Mouse (Mus musculus) hindbrain, embryonic 12.5 days (tissue): Measurements from ENCODE around the gene Nup93. TPM values are rescaled to one million over a fixed set of nuclear protein-coding genes. Genes with fewer than 3 reads are reported as not detected.

Source experiments
- ATAC-seq: fragments of 200-750 bp; cut with Nextera tagmentation; 2 replicates; pipeline ENCODE4 v1.8.0; 2017; ENCODE audit warnings: moderate TSS enrichment; ENCODE audit not compliant: low FRiP score
- H3K27ac ChIP-seq: fragments of 300-500 bp; sonication (generic); 2 replicates; pipeline ENCODE4 v1.5.1; 2016; ENCODE audit warnings: mild to moderate bottlenecking
- H3K27me3 ChIP-seq: fragments of 300-500 bp; sonication (generic); 2 replicates; pipeline ENCODE4 v1.6.1; 2016; ENCODE audit warnings: mild to moderate bottlenecking
- H3K36me3 ChIP-seq: fragments of 300-500 bp; sonication (generic); 2 replicates; pipeline ENCODE4 v1.6.1; 2016; ENCODE audit warnings: mild to moderate bottlenecking
- H3K4me1 ChIP-seq: fragments of 300-500 bp; sonication (generic); 2 replicates; pipeline ENCODE4 v1.6.1; 2016
- H3K4me2 ChIP-seq: fragments of 300-500 bp; sonication (generic); replicated peaks from 2 replicates; pipeline ENCODE4 v1.6.1; 2016; ENCODE audit warnings: mild to moderate bottlenecking
- H3K4me3 ChIP-seq: fragments of 300-500 bp; sonication (generic); 2 replicates; pipeline ENCODE4 v1.5.1; 2016; ENCODE audit warnings: mild to moderate bottlenecking
- H3K9ac ChIP-seq: fragments of 300-500 bp; sonication (generic); 2 replicates; pipeline ENCODE4 v1.6.1; 2016; ENCODE audit warnings: mild to moderate bottlenecking, moderate library complexity
- H3K9me3 ChIP-seq: fragments of 300-500 bp; sonication (generic); replicated peaks from 2 replicates; pipeline ENCODE4 v1.6.1; 2016; ENCODE audit warnings: mild to moderate bottlenecking
- WGBS: fragments of 180-500 bp; shearing (Covaris S2); methylation state at CpG from one replicate; pipeline ENCODE4 v1.1.7; 2016; 5-methylcytosine and 5-hydroxymethylcytosine counted together
- polyA plus RNA-seq: library from polyadenylated mRNA; unstranded; fragments of >200 nt; fragmentation: Nextera tagmentation; extraction: Ambion mirVana; gene quantifications from 2 replicates; pipeline ENCODE4 v1.2.1, GENCODE M21; 2016

Nup93 gene
- polyA plus RNA-seq, 1 experiment from 2014 or later = 80.4 TPM

- ATAC-seq = no peak
- Histone ChIP-seq H3K4me1 (peaks cover 25% of the 10 kb centered on the region), H3K27me3 (peaks cover 17% of the 10 kb centered on the region), H3K27ac (no peak overlapping the region), H3K9me3 (no peaks in the 10 kb centered on the region), H3K4me2 (peak overlapping the region; percentile 50), H3K9ac (no peak overlapping the region), H3K36me3 (no peaks in the 10 kb centered on the region), H3K4me3 (peak overlapping the region; percentile 20)
- WGBS = 23% methylated on average over 21 of the region's 21 CpGs
Measured at GRCm38 (mm10) chr8:94191101-94191691, 23.2 kb upstream of the Nup93 start.

- H3K4me2 ChIP-seq = no peak overlapping the region
- H3K4me1 ChIP-seq = 0 out of 2 replicates have a peak, but pooled peaks cover 9% of the 10 kb centered on the region
- no peaks in the 10 kb centered on the region for H3K36me3 ChIP-seq
- H3K9ac ChIP-seq = no peak overlapping the region
- no peaks in the 10 kb centered on the region; the same call in 1 of the 2 replicates for H3K27me3 ChIP-seq
- H3K4me3 ChIP-seq = no peak overlapping the region
- H3K9me3 ChIP-seq = no peaks in the 10 kb centered on the region
- H3K27ac ChIP-seq = no peak overlapping the region
- 58% methylated on average over 1 of the region's 1 CpGs for WGBS
- no peak for ATAC-seq
Measured at GRCm38 (mm10) chr8:94192926-94193325, 21.4 kb upstream of the Nup93 start.

- Histone ChIP-seq H3K9me3 (no peaks in the 10 kb centered on the region), H3K4me2 (no peak overlapping the region), H3K4me1 (0 out of 2 replicates have a peak, but pooled peaks cover 4% of the 10 kb centered on the region), H3K9ac (no peak overlapping the region), H3K36me3 (no peaks in the 10 kb centered on the region), H3K4me3 (no peak overlapping the region), H3K27me3 (no peaks in the 10 kb centered on the region), H3K27ac (no peak overlapping the region)
- 93% methylated on average over 7 of the region's 7 CpGs for WGBS
- ATAC-seq = no peak
Measured at GRCm38 (mm10) chr8:94194591-94195223, 19.7 kb upstream of the Nup93 start.

- H3K9ac ChIP-seq = no peak overlapping the region
- no peaks in the 10 kb centered on the region for H3K4me1 ChIP-seq
- no peak overlapping the region for H3K4me3 ChIP-seq
- H3K27ac ChIP-seq = no peak overlapping the region
- H3K4me2 ChIP-seq = no peak overlapping the region
- 45% methylated on average over 10 of the region's 10 CpGs for WGBS
- no peaks in the 10 kb centered on the region for H3K27me3 ChIP-seq
- ATAC-seq = no peak
- no peaks in the 10 kb centered on the region for H3K9me3 ChIP-seq
- H3K36me3 ChIP-seq = no peaks in the 10 kb centered on the region
Measured at GRCm38 (mm10) chr8:94199202-94199869, 15.0 kb upstream of the Nup93 start.

- Histone ChIP-seq H3K9me3 (no peaks in the 10 kb centered on the region), H3K4me1 (no peaks in the 10 kb centered on the region), H3K4me3 (no peak overlapping the region), H3K27ac (no peak overlapping the region), H3K27me3 (no peaks in the 10 kb centered on the region), H3K4me2 (no peak overlapping the region), H3K36me3 (no peaks in the 10 kb centered on the region), H3K9ac (no peak overlapping the region)
- WGBS = 79% methylated on average over 3 of the region's 3 CpGs
- ATAC-seq = no peak
Measured at GRCm38 (mm10) chr8:94204043-94204442, 10.3 kb upstream of the Nup93 start.

- H3K9me3 ChIP-seq = no peaks in the 10 kb centered on the region
- no peak for ATAC-seq
- no peaks in the 10 kb centered on the region for H3K27me3 ChIP-seq
- H3K4me3 ChIP-seq = no peak overlapping the region
- no peak overlapping the region for H3K27ac ChIP-seq
- H3K36me3 ChIP-seq = no peaks in the 10 kb centered on the region
- H3K9ac ChIP-seq = no peak overlapping the region
- H3K4me1 ChIP-seq = no peaks in the 10 kb centered on the region
- WGBS = 17% methylated on average over 5 of the region's 5 CpGs
- no peak overlapping the region for H3K4me2 ChIP-seq
Measured at GRCm38 (mm10) chr8:94205736-94206135, 8.6 kb upstream of the Nup93 start.

- Histone ChIP-seq H3K36me3 (no peaks in the 10 kb centered on the region), H3K9ac (no peak overlapping the region), H3K9me3 (no peaks in the 10 kb centered on the region), H3K4me1 (no peaks in the 10 kb centered on the region), H3K4me3 (no peak overlapping the region), H3K4me2 (no peak overlapping the region), H3K27ac (no peak overlapping the region), H3K27me3 (no peaks in the 10 kb centered on the region)
- 80% methylated on average over 8 of the region's 8 CpGs for WGBS
- no peak for ATAC-seq
Measured at GRCm38 (mm10) chr8:94206256-94206655, 8.1 kb upstream of the Nup93 start.

- H3K9ac ChIP-seq = no peak overlapping the region
- H3K4me3 ChIP-seq = no peak overlapping the region
- 69% methylated on average over 2 of the region's 2 CpGs for WGBS
Measured at GRCm38 (mm10) chr8:94207491-94207890, 6.9 kb upstream of the Nup93 start.

GRCm38 (mm10) chr8:94209639-94210038 is 4.7 kb upstream of the Nup93 start:
- Histone ChIP-seq H3K9me3 (no peaks in the 10 kb centered on the region), H3K4me3 (no peak overlapping the region), H3K27ac (no peak overlapping the region), H3K36me3 (no peaks in the 10 kb centered on the region), H3K4me2 (no peak overlapping the region), H3K27me3 (no peaks in the 10 kb centered on the region), H3K9ac (no peak overlapping the region), H3K4me1 (peaks cover 3% of the 10 kb centered on the region; the same call in 1 of the 2 replicates)
- 78% methylated on average over 6 of the region's 6 CpGs for WGBS
- no peak for ATAC-seq

More at GRCm38 (mm10) chr8:94207491-94207890, 6.9 kb upstream of the Nup93 start:
- H3K9me3 ChIP-seq = no peaks in the 10 kb centered on the region
- H3K27me3 ChIP-seq = no peaks in the 10 kb centered on the region
- no peak overlapping the region for H3K27ac ChIP-seq
- H3K4me2 ChIP-seq = no peak overlapping the region
- no peaks in the 10 kb centered on the region for H3K36me3 ChIP-seq
- no peak for ATAC-seq
- H3K4me1 ChIP-seq = no peaks in the 10 kb centered on the region

GRCm38 (mm10) chr8:94210225-94210624 is 4.1 kb upstream of the Nup93 start:
- Histone ChIP-seq H3K36me3 (no peaks in the 10 kb centered on the region), H3K9ac (no peak overlapping the region), H3K4me3 (no peak overlapping the region), H3K27me3 (no peaks in the 10 kb centered on the region), H3K27ac (no peak overlapping the region), H3K4me2 (no peak overlapping the region), H3K9me3 (no peaks in the 10 kb centered on the region), H3K4me1 (peaks cover 7% of the 10 kb centered on the region; the same call in 1 of the 2 replicates)
- no peak for ATAC-seq
- WGBS = 70% methylated on average over 3 of the region's 3 CpGs

GRCm38 (mm10) chr8:94213819-94214218 is 545 bp upstream of the Nup93 start:
- Histone ChIP-seq H3K27ac (no peak overlapping the region), H3K27me3 (no peaks in the 10 kb centered on the region), H3K4me1 (peaks cover 18% of the 10 kb centered on the region), H3K36me3 (no peaks in the 10 kb centered on the region), H3K9me3 (no peaks in the 10 kb centered on the region), H3K4me2 (peak overlapping the region; percentile 93), H3K9ac (0 out of 2 replicates have a peak overlapping the region, but pooled peaks have one; percentile 36), H3K4me3 (peak overlapping the region; percentile 83)
- WGBS = 71% methylated on average over 6 of the region's 6 CpGs
- ATAC-seq = no peak

- H3K9ac ChIP-seq = no peak overlapping the region
- H3K27me3 ChIP-seq = no peaks in the 10 kb centered on the region
- ATAC-seq = no peak
- no peaks in the 10 kb centered on the region for H3K4me1 ChIP-seq
- WGBS = 93% methylated on average over 7 of the region's 7 CpGs
- H3K4me2 ChIP-seq = no peak overlapping the region
- H3K27ac ChIP-seq = no peak overlapping the region
- H3K36me3 ChIP-seq = peaks cover 13% of the 10 kb centered on the region
- H3K4me3 ChIP-seq = no peak overlapping the region
- no peaks in the 10 kb centered on the region for H3K9me3 ChIP-seq
Measured at GRCm38 (mm10) chr8:94227381-94227939, 13.1 kb downstream of the Nup93 start.
